Mouse (Mus musculus) olfactory bulb, adult 2 months (tissue): ENCODE results near the gene Dlg2.

Source experiments
- CTCF ChIP-seq: fragments of 200-500 bp; IDR thresholded peaks from 2 replicates; pipeline ENCODE4 v1.5.1; 2012; ENCODE audit warnings: low read depth, mild to moderate bottlenecking, low read length, moderate library complexity; ENCODE audit not compliant: insufficient read depth
- POLR2A ChIP-seq: fragments of 200-500 bp; IDR thresholded peaks from 2 replicates; pipeline ENCODE4 v1.6.1; 2012; ENCODE audit warnings: mild to moderate bottlenecking, low read depth, low read length, moderate library complexity; ENCODE audit not compliant: insufficient read depth

GRCm38 (mm10) chr7:91159144-91159543 lies 682.7 kb downstream of the Dlg2 start:
- TF ChIP-seq CTCF (no peak), POLR2A (no peak)
